Mouse (Mus musculus) embryonic fibroblast, embryonic 13.5 days (primary cell): ENCODE results near the gene Cd33.

Experiments
- CTCF ChIP-seq: IDR thresholded peaks from 2 replicates; pipeline ENCODE4 v1.5.1; 2011; ENCODE audit warnings: mild to moderate bottlenecking, control low read depth, low read length, moderate library complexity, borderline replicate concordance; ENCODE audit not compliant: insufficient read depth
- POLR2A ChIP-seq: IDR thresholded peaks from 2 replicates; pipeline ENCODE4 v1.6.1; 2011; ENCODE audit warnings: low read depth, mild to moderate bottlenecking, control low read depth, low read length, moderate library complexity

DNA sequence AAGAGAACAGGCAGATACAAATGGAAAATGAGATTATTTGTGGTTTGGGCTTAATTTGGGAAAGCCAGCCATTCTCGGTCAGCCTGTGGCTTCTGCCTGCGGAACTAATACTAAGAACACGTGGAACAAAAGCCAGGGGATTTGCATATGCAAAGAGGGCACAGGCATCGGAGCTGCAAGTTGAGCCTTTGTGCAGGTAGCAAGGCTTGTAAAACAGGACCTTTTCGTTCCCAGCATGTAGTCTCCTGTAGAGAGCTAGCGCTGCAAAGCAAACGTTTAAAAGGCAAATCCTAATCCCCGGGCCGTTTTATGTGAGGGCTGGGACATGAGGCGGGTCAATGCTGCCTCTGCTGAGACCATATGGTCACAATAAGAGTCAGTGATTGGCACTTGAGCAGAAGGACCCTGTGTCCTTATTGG lies 18.4 kb upstream of the Cd33 start:
- no peak for TF ChIP-seq CTCF
- TF ChIP-seq POLR2A, result peak; percentile 43; the same call in 1 of the 2 replicates
